In the genomic region with DNA sequence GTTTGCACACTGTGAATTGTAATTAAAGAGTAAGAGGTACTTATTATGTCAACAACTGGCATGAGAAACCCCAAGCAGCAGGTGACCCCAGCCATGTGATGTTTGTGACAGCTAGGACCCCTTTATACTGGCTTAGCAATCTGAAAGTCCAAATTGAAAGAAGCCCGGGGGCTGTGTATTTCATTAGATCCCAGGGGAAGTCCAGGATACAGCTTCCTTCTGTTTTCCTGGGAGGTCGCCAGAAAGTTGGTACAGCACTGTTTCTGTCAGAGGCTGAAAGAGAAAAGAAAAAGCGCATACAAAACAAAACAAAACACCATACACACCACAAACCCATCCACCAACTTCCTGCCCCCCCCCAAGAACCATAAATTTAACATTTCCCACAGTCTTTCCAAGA, we compare ENCODE assay signal across 11 mouse cellular contexts.
DNase-seq lines count a peak whose midpoint lies in the region; ATAC-seq and TF ChIP-seq lines count a peak whose summit lies in the region.
"Had no signal": no experiment of that assay in that cellular context is flagged by ENCODE, and none has a peak within 500 bp of the region (broad histone marks: within the 10 kb centered on the region; RNA-seq: fewer than 3 reads in every experiment).

No protein-coding gene starts in this region.

- no peak overlapping the region for H3K4me2 ChIP-seq in forebrain, embryonic 16.5 days (ENCODE audit: low read length)
- no peak overlapping the region for H3K4me2 ChIP-seq in forebrain, postnatal 0 days (ENCODE audit: low read depth)
- H3K4me2 ChIP-seq: limb, embryonic 15.5 days had no signal

- ATAC-seq in forebrain, embryonic 16.5 days: peak; percentile 77
- ATAC-seq in forebrain, postnatal 0 days: no peak; the same call in 1 of the 2 replicates

- H3K36me3 ChIP-seq in forebrain, embryonic 16.5 days (ENCODE audit: control insufficient read depth, insufficient read depth): no peaks in the 10 kb centered on the region
- H3K36me3 ChIP-seq in forebrain, postnatal 0 days (ENCODE audit: insufficient read depth): no peaks in the 10 kb centered on the region
- H3K36me3 ChIP-seq: limb, embryonic 15.5 days had no signal

- WGBS in forebrain, embryonic 16.5 days: 20% methylated on average over 3 of the region's 3 CpGs
- 26% methylated on average over 3 of the region's 3 CpGs for WGBS in forebrain, postnatal 0 days

- no peak for DNase-seq in forebrain, postnatal 0 days
- DNase-seq in layer of hippocampus, adult 2 months (ENCODE audit: low spot score in 2 of 2): no peak
- no peak for DNase-seq in layer of hippocampus, adult 9-11 months
- peak; percentile 56 to 64 for DNase-seq in cerebellum, postnatal 14 days
- DNase-seq in kidney, postnatal 4 days: peak; percentile 34 to 49
- DNase-seq in layer of hippocampus, adult 11-12 months (ENCODE audit: low spot score): no peak
- no peak for DNase-seq in ovary, postnatal 10 days (ENCODE audit: low spot score)
- DNase-seq: thymus, postnatal 36 days had no signal

- peaks cover 14% of the 10 kb centered on the region for H3K4me1 ChIP-seq in forebrain, embryonic 16.5 days (replicated peaks; ENCODE audit: control insufficient read depth, insufficient read depth, low read length)
- H3K4me1 ChIP-seq in forebrain, postnatal 0 days (ENCODE audit: insufficient read depth): peaks cover 10% of the 10 kb centered on the region

- H3K4me3 ChIP-seq in forebrain, embryonic 16.5 days (replicated peaks; ENCODE audit: low read length): no peak overlapping the region
- no peak overlapping the region for H3K4me3 ChIP-seq in forebrain, postnatal 0 days (ENCODE audit: low read depth, low read length)
- peak overlapping the region; percentile 1; the same call in 1 of the 2 replicates for H3K4me3 ChIP-seq in layer of hippocampus, adult 2 months
- H3K4me3 ChIP-seq: heart, adult 2 months; limb, embryonic 15.5 days had no signal

- H3K9ac ChIP-seq in forebrain, embryonic 16.5 days (replicated peaks; ENCODE audit: low read depth, low read length): no peak overlapping the region
- H3K9ac ChIP-seq in forebrain, postnatal 0 days: no peak overlapping the region
- H3K9ac ChIP-seq: limb, embryonic 15.5 days had no signal

- no peak overlapping the region for H3K27ac ChIP-seq in forebrain, embryonic 16.5 days (ENCODE audit: low read length)
- no peak overlapping the region for H3K27ac ChIP-seq in forebrain, postnatal 0 days (ENCODE audit: low read depth, low read length)
- H3K27ac ChIP-seq in layer of hippocampus, adult 2 months: peak overlapping the region; percentile 74
- H3K27ac ChIP-seq: heart, adult 2 months; limb, embryonic 15.5 days had no signal

- TF ChIP-seq CTCF in forebrain, postnatal 0 days (IDR thresholded peaks at IDR 0.05; ENCODE audit: low read depth): no peak
- TF ChIP-seq CTCF in layer of hippocampus, adult 2 months (conservative IDR thresholded peaks at IDR 0.05): no peak

- no peaks in the 10 kb centered on the region for H3K27me3 ChIP-seq in forebrain, embryonic 16.5 days (replicated peaks; ENCODE audit: control insufficient read depth, insufficient read depth, low read length)
- no peaks in the 10 kb centered on the region for H3K27me3 ChIP-seq in forebrain, postnatal 0 days (ENCODE audit: insufficient read depth, low read length)
- H3K27me3 ChIP-seq: limb, embryonic 15.5 days had no signal

- H3K9me3 ChIP-seq in forebrain, embryonic 16.5 days (ENCODE audit: control insufficient read depth, low read length): no peaks in the 10 kb centered on the region
- H3K9me3 ChIP-seq in forebrain, postnatal 0 days (ENCODE audit: low read length): no peaks in the 10 kb centered on the region
- H3K9me3 ChIP-seq: limb, embryonic 15.5 days had no signal

Comparison
In these comparisons a context has a peak if more than half of its experiments do, and no peak if none do; other contexts are left out.
1. DNase-seq: peak in cerebellum, postnatal 14 days (2 of 2) and kidney, postnatal 4 days (2 of 2); none in forebrain, postnatal 0 days (single experiment), layer of hippocampus, adult 2 months (0 of 2), layer of hippocampus, adult 9-11 months (single experiment), layer of hippocampus, adult 11-12 months (single experiment) and ovary, postnatal 10 days (single experiment).